Mouse (Mus musculus): ENCODE measurements around the gene Tnfaip6.
"Not testable (repeated sequence)": the region's sequence is repeated elsewhere in the genome, so short reads cannot be mapped to it uniquely, and the experiment has no call there.

Gene Tnfaip6

DNA sequence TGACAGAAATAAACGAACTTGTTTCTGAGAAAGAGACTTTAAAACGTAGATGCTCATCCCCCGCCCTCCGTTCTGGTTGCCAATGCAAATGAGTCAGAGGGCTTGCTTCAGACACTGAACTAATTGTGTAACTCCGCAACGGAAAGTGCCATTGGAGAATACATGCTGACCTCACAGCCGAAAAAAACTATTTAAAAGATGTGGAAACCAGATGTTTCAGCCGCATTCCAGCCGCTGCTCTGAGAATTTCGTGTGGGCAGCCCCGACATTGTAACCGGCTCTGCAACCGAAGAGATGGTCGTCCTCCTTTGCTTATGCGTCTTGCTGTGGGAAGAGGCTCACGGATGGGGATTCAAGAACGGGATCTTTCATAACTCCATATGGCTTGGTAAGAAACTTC is at the start of gene Tnfaip6:
TSS of gene Tnfaip6 (plus strand) at position 128 of the 400 bp plus-strand sequence.
- DNase-seq (ENCODE audit: low read depth, low spot score), result peak; percentile 88

GRCm38 (mm10) chr2:51989559-51989958 is 48.2 kb upstream of the Tnfaip6 start:
- no peak for DNase-seq (ENCODE audit: low read depth, low spot score)

DNA sequence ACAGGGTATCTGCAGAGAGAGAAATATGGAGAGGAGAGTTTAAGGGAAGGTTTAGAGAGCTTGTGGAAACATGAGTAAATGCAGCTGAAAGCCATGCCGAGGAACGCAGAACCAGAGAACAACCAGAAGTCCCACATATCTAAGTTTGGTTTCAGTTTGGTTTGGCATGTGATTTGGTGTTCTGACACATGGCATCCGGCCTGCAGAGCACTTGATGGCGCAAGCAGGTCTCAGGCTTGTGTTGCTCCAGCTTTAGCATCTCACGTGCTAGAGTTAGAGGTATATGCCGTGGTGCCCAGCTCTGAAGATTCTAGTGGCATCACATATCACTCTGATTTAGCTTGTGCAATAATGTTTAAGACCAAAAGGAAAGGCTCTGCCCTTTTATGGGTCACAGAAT is 46.4 kb upstream of the Tnfaip6 start:
- DNase-seq (ENCODE audit: low read depth, low spot score), result no peak

GRCm38 (mm10) chr2:51999996-52000395 is 37.8 kb upstream of the Tnfaip6 start:
- no peak for DNase-seq (ENCODE audit: low read depth, low spot score)

- DNase-seq (ENCODE audit: low read depth, low spot score), result no peak
Measured at GRCm38 (mm10) chr2:52001521-52001920, 36.3 kb upstream of the Tnfaip6 start.

- DNase-seq (ENCODE audit: low read depth, low spot score), result not testable (repeated sequence)
Measured at GRCm38 (mm10) chr2:52002299-52002698, 35.5 kb upstream of the Tnfaip6 start.

GRCm38 (mm10) chr2:52006380-52006779 is 31.4 kb upstream of the Tnfaip6 start:
- DNase-seq (ENCODE audit: low read depth, low spot score), result peak; percentile 29

- not testable (repeated sequence) for DNase-seq (ENCODE audit: low read depth, low spot score)
Measured at GRCm38 (mm10) chr2:52011820-52012219, 26.0 kb upstream of the Tnfaip6 start.

- DNase-seq (ENCODE audit: low read depth, low spot score), result no peak
Measured at GRCm38 (mm10) chr2:52013306-52013820, 24.4 kb upstream of the Tnfaip6 start.

- no peak for DNase-seq (ENCODE audit: low read depth, low spot score)
Measured at GRCm38 (mm10) chr2:52016361-52016760, 21.4 kb upstream of the Tnfaip6 start.

DNA sequence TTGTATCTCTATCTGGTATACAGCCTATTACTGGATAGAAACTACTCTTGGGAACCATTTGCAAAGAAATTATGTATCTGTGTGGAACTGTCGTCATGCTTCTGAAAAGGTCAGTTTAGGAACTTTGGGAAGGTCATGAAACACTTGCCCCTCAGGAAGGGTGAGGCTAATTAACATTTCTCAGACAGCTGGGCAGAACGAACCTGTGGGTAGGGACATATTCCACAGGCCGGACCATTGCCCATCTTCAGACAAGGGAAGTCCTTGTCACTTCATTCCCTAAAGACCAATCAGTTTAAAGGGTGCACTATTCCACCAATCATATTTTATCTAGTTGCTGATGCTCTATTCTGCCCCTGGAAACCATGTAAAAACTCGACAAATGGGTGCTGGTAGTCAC is 10.7 kb upstream of the Tnfaip6 start:
- DNase-seq (ENCODE audit: low read depth, low spot score), result no peak

DNA sequence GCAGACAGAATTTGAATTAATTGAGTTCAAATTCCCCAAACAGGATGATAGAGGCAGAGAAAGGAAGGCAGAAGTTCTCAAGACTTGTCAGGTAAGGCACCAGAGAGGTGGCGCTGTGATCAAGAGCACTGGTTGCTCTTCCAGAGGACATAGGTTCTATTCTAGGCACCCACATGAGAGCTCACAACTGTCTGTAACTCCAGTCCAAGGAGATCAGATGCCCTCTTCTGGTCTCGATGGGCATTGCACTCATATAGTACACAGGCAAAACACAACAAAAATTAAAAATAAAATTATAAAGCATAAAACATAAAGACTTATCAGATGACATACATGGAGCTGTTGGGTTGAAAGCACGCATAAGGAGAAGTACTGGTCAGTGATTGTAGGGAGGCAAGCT is 8.4 kb upstream of the Tnfaip6 start:
- DNase-seq (ENCODE audit: low read depth, low spot score), result no peak

DNA sequence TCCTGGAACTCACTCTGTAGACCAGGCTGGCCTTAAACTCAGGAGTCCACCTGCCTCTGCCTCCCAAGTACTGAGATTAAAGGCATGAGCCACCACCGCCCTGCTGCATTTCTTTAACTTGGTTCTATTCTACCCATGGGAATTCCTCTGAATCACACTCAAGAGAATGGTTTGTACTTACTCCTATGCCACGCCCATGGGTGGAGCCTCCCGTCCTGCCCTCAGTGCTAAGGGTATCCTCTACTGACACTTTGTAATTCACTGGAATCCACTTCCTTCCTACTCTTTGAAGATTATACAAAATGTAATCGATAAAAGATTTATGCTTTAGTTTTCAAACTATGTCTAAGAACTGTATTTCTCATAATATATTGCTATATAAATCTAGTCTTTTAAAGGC is 6.3 kb upstream of the Tnfaip6 start:
- no peak for DNase-seq (ENCODE audit: low read depth, low spot score)

DNA sequence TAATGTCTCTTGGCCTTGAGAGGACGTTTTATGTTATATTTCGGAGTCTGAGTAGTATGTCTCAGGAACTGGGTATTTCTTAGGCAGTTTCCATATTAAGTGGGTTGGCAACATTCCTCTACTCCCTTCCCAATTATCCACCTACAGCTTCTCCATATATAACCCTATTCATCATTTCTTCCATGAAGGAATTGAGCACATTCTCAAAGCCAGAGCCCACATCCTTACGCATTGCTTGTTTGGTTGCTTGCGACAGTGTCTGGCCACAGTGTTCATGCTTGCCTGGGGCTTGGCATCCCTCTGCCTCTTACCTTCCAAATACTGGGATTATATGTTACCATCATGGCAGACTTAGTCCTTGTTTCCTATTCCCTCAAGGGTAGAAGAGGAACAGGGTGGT is 3.2 kb upstream of the Tnfaip6 start:
- DNase-seq (ENCODE audit: low read depth, low spot score), result no peak

- DNase-seq (ENCODE audit: low read depth, low spot score), result no peak
Measured at GRCm38 (mm10) chr2:52035144-52035543, 2.7 kb upstream of the Tnfaip6 start.

- DNase-seq (ENCODE audit: low read depth, low spot score), result peak; percentile 13
Measured at GRCm38 (mm10) chr2:52036929-52037595, 747 bp upstream of the Tnfaip6 start.

GRCm38 (mm10) chr2:52038558-52038957 is 749 bp downstream of the Tnfaip6 start:
- peak; percentile 27 for DNase-seq (ENCODE audit: low read depth, low spot score)

- DNase-seq (ENCODE audit: low read depth, low spot score), result peak; percentile 76
Measured at GRCm38 (mm10) chr2:52039083-52039801, 1.4 kb downstream of the Tnfaip6 start.

DNA sequence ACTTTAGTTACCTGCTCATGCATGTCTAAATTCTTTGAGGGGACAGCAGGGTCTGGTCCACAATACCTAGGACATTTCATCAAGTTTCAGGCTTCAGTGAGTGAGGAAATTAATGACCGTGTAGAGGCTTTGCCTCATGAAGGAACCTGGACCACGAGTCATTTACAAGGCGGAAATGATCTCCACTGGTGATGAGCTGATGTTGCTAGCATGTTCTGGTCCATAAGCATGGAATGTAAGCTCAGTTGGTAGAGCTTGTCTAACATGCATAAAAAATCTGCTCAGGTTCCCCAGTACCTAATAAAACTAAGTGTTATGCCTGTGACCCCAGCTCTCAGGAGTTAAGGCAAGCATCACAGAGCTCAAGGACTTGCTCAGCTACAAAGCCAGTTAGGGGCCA is 4.3 kb downstream of the Tnfaip6 start:
- no peak for DNase-seq (ENCODE audit: low read depth, low spot score)

- DNase-seq (ENCODE audit: low read depth, low spot score), result no peak
Measured at GRCm38 (mm10) chr2:52042714-52043113, 4.9 kb downstream of the Tnfaip6 start.

GRCm38 (mm10) chr2:52043485-52043884 is 5.7 kb downstream of the Tnfaip6 start:
- no peak for DNase-seq (ENCODE audit: low read depth, low spot score)

- no peak for DNase-seq (ENCODE audit: low read depth, low spot score)
Measured at GRCm38 (mm10) chr2:52046032-52046431, 8.2 kb downstream of the Tnfaip6 start.

DNA sequence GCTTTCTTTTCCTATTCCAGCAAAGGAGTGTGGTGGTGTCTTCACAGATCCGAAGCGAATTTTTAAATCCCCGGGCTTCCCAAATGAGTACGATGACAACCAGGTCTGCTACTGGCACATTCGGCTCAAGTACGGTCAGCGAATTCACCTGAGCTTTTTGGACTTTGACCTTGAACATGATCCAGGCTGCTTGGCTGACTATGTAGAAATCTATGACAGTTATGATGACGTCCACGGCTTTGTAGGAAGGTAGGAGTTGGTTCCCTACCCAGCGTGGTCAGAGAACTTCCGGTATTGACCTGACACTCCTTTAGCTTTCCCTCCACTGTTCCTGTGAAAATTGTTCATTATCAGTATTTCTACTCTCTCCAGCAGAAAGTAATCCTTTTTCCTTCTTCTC is 13.0 kb downstream of the Tnfaip6 start:
- DNase-seq (ENCODE audit: low read depth, low spot score), result no peak
